Mouse (Mus musculus) midbrain, embryonic 11.5 days (tissue): ENCODE results near the gene Inava. TPM values are rescaled to one million over a fixed set of nuclear protein-coding genes. Genes with fewer than 3 reads are reported as not detected.

Experiments used
- ATAC-seq: fragments of 200-750 bp; cut with Nextera tagmentation; 2 replicates; pipeline ENCODE4 v1.8.0; 2017; ENCODE audit warnings: moderate TSS enrichment, moderate library complexity; ENCODE audit not compliant: low FRiP score
- DNase-seq: peaks from one replicate; pipeline ENCODE4 v3.0.0; 2015; ENCODE audit warnings: low spot score; ENCODE audit errors: missing footprints
- H3K27ac ChIP-seq: fragments of 300-500 bp; sonication (generic); 2 replicates; pipeline ENCODE4 v1.5.1; 2014; ENCODE audit warnings: low read depth, low read length
- H3K27me3 ChIP-seq: fragments of 300-500 bp; sonication (generic); 2 replicates; pipeline ENCODE4 v1.6.1; 2014; ENCODE audit warnings: mild to moderate bottlenecking, low read length, moderate library complexity, mixed read lengths; ENCODE audit not compliant: control insufficient read depth, insufficient read depth
- H3K36me3 ChIP-seq: fragments of 300-500 bp; sonication (generic); 2 replicates; pipeline ENCODE4 v1.6.1; 2014; ENCODE audit warnings: mild to moderate bottlenecking, low read length, moderate library complexity, mixed read lengths; ENCODE audit not compliant: control insufficient read depth, insufficient read depth
- H3K4me1 ChIP-seq: fragments of 300-500 bp; sonication (generic); 2 replicates; pipeline ENCODE4 v1.6.1; 2014; ENCODE audit warnings: low read length; ENCODE audit not compliant: control insufficient read depth, insufficient read depth
- H3K4me2 ChIP-seq: fragments of 300-500 bp; sonication (generic); 2 replicates; pipeline ENCODE4 v1.6.1; 2014; ENCODE audit warnings: mild to moderate bottlenecking, moderate library complexity
- H3K4me3 ChIP-seq: fragments of 300-500 bp; sonication (generic); 2 replicates; pipeline ENCODE4 v1.5.1; 2014; ENCODE audit warnings: low read depth, low read length
- H3K9ac ChIP-seq: fragments of 300-500 bp; sonication (generic); 2 replicates; pipeline ENCODE4 v1.6.1; 2014; ENCODE audit warnings: low read length
- H3K9me3 ChIP-seq: fragments of 300-500 bp; sonication (generic); 2 replicates; pipeline ENCODE4 v1.6.1; 2016; ENCODE audit warnings: low read length; ENCODE audit not compliant: control insufficient read depth
- WGBS: fragments of 180-500 bp; shearing (Covaris S2); extraction: QIAGEN DNeasy Blood & Tissue Kit; methylation state at CpG from one replicate; pipeline ENCODE4 v1.1.7; 2014; 5-methylcytosine and 5-hydroxymethylcytosine counted together
- polyA plus RNA-seq: library from polyadenylated mRNA; unstranded; fragments of >200 nt; fragmentation: Nextera tagmentation; extraction: Ambion mirVana; gene quantifications from 2 replicates; pipeline ENCODE4 v1.2.1, GENCODE M21; 2014

Inava gene
- polyA plus RNA-seq = 10.8 and 12.7 TPM in 2 replicates

DNA sequence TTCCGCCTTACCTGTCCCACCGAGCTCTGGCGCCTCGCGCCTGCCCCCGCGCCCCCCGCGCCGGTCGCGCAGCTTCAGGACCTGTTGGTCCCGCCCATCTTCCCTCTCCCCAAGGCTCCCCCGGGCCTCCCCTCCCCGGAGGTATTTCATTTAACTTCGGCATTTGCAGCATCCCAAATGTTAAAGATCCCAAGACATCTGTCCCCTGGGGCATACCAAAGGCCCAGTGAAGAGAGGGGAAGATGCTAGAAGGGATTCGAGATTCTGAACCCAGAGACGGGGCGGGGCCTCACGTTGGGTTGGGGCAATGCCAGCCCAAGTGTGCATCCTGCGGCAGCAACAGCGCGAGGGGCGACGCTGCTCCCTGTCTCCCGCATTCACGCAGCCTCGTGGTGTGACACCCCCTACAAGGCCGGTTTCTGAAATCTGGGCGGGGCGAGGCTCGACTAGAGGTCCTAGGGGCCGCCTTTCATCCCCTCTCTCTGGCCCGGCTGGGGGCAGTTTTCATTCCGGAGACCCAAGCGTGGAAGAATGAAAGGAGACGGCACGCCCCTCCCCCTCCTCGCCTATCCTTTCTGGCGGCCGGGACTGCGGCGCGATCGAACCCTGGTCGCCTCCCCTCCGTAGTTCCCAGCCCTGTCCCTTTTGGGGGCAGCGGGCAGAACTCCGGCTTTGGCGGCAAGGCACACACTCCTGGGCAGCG lies at the start of gene Inava:
Gene Inava (minus strand): TSS at position 373 of the 703 bp plus-strand sequence.
- WGBS = under 1% methylated on average over 48 of the region's 51 CpGs
- Histone ChIP-seq H3K9ac (peak within 1 kb of the TSS; percentile 77), H3K27ac (peak within 1 kb of the TSS; percentile 46), H3K36me3 (no peaks in the 10 kb centered on the region), H3K4me1 (peaks cover 39% of the 10 kb centered on the region), H3K4me3 (peak within 1 kb of the TSS; percentile 58), H3K27me3 (peaks cover 16% of the 10 kb centered on the region; the same call in 1 of the 2 replicates), H3K9me3 (no peaks in the 10 kb centered on the region), H3K4me2 (peak within 1 kb of the TSS; percentile 70)
- DNase-seq (peak; percentile 99), ATAC-seq (peak; percentile 91)

DNA sequence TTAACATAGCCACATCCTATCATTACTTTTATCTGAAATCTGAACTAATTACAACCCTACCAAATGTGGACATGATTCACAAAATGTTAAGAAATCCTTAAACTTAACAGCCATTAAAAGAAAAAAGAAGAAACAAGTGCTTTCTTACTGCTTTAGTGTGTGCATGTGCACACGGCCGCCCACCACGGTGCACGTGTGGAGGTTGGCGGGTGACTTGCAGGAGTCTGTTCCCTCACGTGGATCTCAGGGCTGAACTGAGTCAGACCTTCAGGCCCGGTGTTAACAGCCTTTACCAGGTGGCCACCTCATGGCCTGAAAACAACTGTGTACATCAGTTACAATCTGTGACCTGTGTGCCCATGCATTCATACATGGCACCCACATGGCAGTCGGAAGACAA lies 43.3 kb upstream of the Inava start:
- no peak overlapping the region for H3K4me3 ChIP-seq
- peaks cover 34% of the 10 kb centered on the region for H3K36me3 ChIP-seq
- H3K9me3 ChIP-seq = no peaks in the 10 kb centered on the region
- H3K9ac ChIP-seq = no peak overlapping the region
- WGBS = 92% methylated on average over 8 of the region's 8 CpGs
- H3K27me3 ChIP-seq = no peaks in the 10 kb centered on the region
- ATAC-seq (no peak), DNase-seq (no peak)
- no peaks in the 10 kb centered on the region for H3K4me1 ChIP-seq
- H3K4me2 ChIP-seq = no peak overlapping the region
- H3K27ac ChIP-seq = no peak overlapping the region

DNA sequence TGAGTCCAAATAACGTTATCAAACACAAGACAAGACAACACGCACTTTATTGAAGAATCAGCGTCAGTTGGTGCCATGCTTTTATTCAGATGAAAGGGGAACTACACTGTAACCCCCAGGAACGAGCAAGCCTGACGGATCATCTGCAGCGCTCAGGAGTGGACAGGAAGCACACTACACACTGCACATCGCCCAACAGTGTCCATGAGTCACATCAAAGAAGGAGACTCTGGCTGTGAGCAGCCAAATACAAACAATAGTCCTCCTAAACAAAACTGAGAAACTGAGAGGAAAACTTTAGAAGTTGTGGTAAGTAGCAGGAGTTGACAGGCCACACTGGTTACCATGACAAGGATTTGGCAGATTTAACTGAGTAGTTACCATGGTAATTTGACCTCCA lies 34.2 kb upstream of the Inava start:
- Histone ChIP-seq H3K4me2 (no peak overlapping the region), H3K4me1 (peaks cover 5% of the 10 kb centered on the region; the same call in 1 of the 2 replicates), H3K4me3 (no peak overlapping the region), H3K36me3 (peaks cover 10% of the 10 kb centered on the region; the same call in 1 of the 2 replicates), H3K27ac (no peak overlapping the region), H3K9me3 (no peaks in the 10 kb centered on the region), H3K27me3 (peaks cover 3% of the 10 kb centered on the region; the same call in 1 of the 2 replicates), H3K9ac (no peak overlapping the region)
- WGBS = 46% methylated on average over 7 of the region's 7 CpGs
- ATAC-seq (0 out of 2 replicates have a peak, but pooled peaks have one; percentile 44), DNase-seq (no peak)

- DNase-seq (peak; percentile 80), ATAC-seq (no peak)
- no peak overlapping the region for H3K27ac ChIP-seq
- no peak overlapping the region for H3K4me3 ChIP-seq
- no peak overlapping the region for H3K9ac ChIP-seq
- peaks cover 5% of the 10 kb centered on the region; the same call in 1 of the 2 replicates for H3K4me1 ChIP-seq
- H3K27me3 ChIP-seq = peaks cover 21% of the 10 kb centered on the region
- WGBS = 74% methylated on average over 6 of the region's 6 CpGs
- no peaks in the 10 kb centered on the region for H3K9me3 ChIP-seq
- H3K36me3 ChIP-seq = no peaks in the 10 kb centered on the region
- H3K4me2 ChIP-seq = no peak overlapping the region
These were observed 32.1 kb upstream of the Inava start for GRCm38 (mm10) chr1:136266127-136266526.

GRCm38 (mm10) chr1:136263355-136263754 lies 29.3 kb upstream of the Inava start:
- Histone ChIP-seq H3K9me3 (no peaks in the 10 kb centered on the region), H3K27ac (no peak overlapping the region), H3K27me3 (peaks cover 48% of the 10 kb centered on the region), H3K4me1 (peaks cover 12% of the 10 kb centered on the region), H3K36me3 (no peaks in the 10 kb centered on the region), H3K4me2 (no peak overlapping the region), H3K9ac (no peak overlapping the region), H3K4me3 (no peak overlapping the region)
- DNase-seq (no peak), ATAC-seq (no peak)
- WGBS = 80% methylated on average over 5 of the region's 5 CpGs

- no peaks in the 10 kb centered on the region for H3K9me3 ChIP-seq
- WGBS = 10% methylated on average over 28 of the region's 28 CpGs
- H3K27ac ChIP-seq = no peak within 1 kb of the TSS
- H3K36me3 ChIP-seq = no peaks in the 10 kb centered on the region
- H3K9ac ChIP-seq = peak within 1 kb of the TSS; percentile 53
- peak within 1 kb of the TSS; percentile 52 for H3K4me3 ChIP-seq
- H3K4me2 ChIP-seq = peak within 1 kb of the TSS; percentile 94
- H3K4me1 ChIP-seq = peaks cover 9% of the 10 kb centered on the region
- ATAC-seq = peak; percentile 27
- peaks cover 61% of the 10 kb centered on the region for H3K27me3 ChIP-seq
- DNase-seq = peak; percentile 87
These were observed 26.7 kb upstream of the Inava start, which contains the start of gene Gpr25 for GRCm38 (mm10) chr1:136260635-136261238. Gene Gpr25 (minus strand): TSS chr1:136260873.

GRCm38 (mm10) chr1:136259893-136260634 lies 26.0 kb upstream of the Inava start:
- WGBS = under 1% methylated on average over 93 of the region's 95 CpGs
- no peaks in the 10 kb centered on the region for H3K9me3 ChIP-seq
- H3K27ac ChIP-seq = no peak overlapping the region
- H3K27me3 ChIP-seq = peaks cover 58% of the 10 kb centered on the region
- peak overlapping the region; percentile 94 for H3K4me2 ChIP-seq
- DNase-seq = peak; percentile 94
- peak; percentile 80 for ATAC-seq
- H3K36me3 ChIP-seq = no peaks in the 10 kb centered on the region
- H3K4me3 ChIP-seq = peak overlapping the region; percentile 52
- peak overlapping the region; percentile 53 for H3K9ac ChIP-seq
- H3K4me1 ChIP-seq = peaks cover 13% of the 10 kb centered on the region

GRCm38 (mm10) chr1:136259543-136259892 lies 25.5 kb upstream of the Inava start:
- 4% methylated on average over 16 of the region's 16 CpGs for WGBS
- Histone ChIP-seq H3K4me2 (peak overlapping the region; percentile 94), H3K4me3 (peak overlapping the region; percentile 52), H3K27me3 (peaks cover 58% of the 10 kb centered on the region), H3K36me3 (no peaks in the 10 kb centered on the region), H3K9ac (no peak overlapping the region; the same call in 1 of the 2 replicates), H3K4me1 (peaks cover 13% of the 10 kb centered on the region), H3K9me3 (no peaks in the 10 kb centered on the region), H3K27ac (no peak overlapping the region)
- no peak for ATAC-seq
- DNase-seq = peak; percentile 90
